Mouse (Mus musculus): ENCODE results near the gene Ugdh.

- no peak for TF ChIP-seq CTCF (IDR thresholded peaks at IDR 0.05; ENCODE audit: extremely low read depth, insufficient read length, insufficient replicate concordance, low read depth, low read length)
- no peak for TF ChIP-seq POLR2A (IDR thresholded peaks at IDR 0.05; ENCODE audit: low read depth, low read length)
Observed at GRCm38 (mm10) chr5:65428321-65428720, 7.4 kb downstream of the Ugdh start.
